Comparison of ENCODE assay signal across 7 mouse cellular contexts in genomic region chr6:125009181-125010073, GRCm38 (mm10). TPM values are rescaled to one million over a fixed set of nuclear protein-coding genes. Genes with fewer than 3 reads are reported as not detected.
A peak's percentile ranks its signal among the peaks of the same experiment; 100 is the strongest.
DNase-seq lines count a peak whose midpoint lies in the region; ATAC-seq lines count a peak whose summit lies in the region.

No protein-coding gene starts in this region.

- H3K4me2 ChIP-seq in midbrain, embryonic 11.5 days, result peak overlapping the region; percentile 67

- under 1% methylated on average over 77 of the region's 78 CpGs for WGBS in limb, embryonic 10.5 days
- 2% methylated on average over 61 of the region's 78 CpGs for WGBS in midbrain, embryonic 11.5 days

- peaks cover 40% of the 10 kb centered on the region for H3K36me3 ChIP-seq in limb, embryonic 10.5 days
- 0 out of 2 replicates have a peak, but pooled peaks cover 2% of the 10 kb centered on the region for H3K36me3 ChIP-seq in midbrain, embryonic 11.5 days (ENCODE audit: control insufficient read depth, insufficient read depth, low read length)

- peak overlapping the region; percentile 92 for H3K4me3 ChIP-seq in limb, embryonic 10.5 days
- peak overlapping the region; percentile 93 for H3K4me3 ChIP-seq in midbrain, embryonic 11.5 days (ENCODE audit: low read depth, low read length)

- peak overlapping the region; percentile 94 for H3K9ac ChIP-seq in midbrain, embryonic 11.5 days (ENCODE audit: low read length)

- H3K9me3 ChIP-seq in limb, embryonic 10.5 days (replicated peaks), result no peaks in the 10 kb centered on the region
- H3K9me3 ChIP-seq in midbrain, embryonic 11.5 days (ENCODE audit: control insufficient read depth, low read length), result no peaks in the 10 kb centered on the region

- H3K4me1 ChIP-seq in limb, embryonic 10.5 days, result peaks cover 24% of the 10 kb centered on the region
- peaks cover 4% of the 10 kb centered on the region for H3K4me1 ChIP-seq in midbrain, embryonic 11.5 days (ENCODE audit: control insufficient read depth, insufficient read depth, low read length)

- peak; percentile 60 for ATAC-seq in common myeloid progenitor, adult 5-6 weeks (replicated peaks; ENCODE audit: low read depth, poor library complexity, severe bottlenecking)
- peak; percentile 87 for ATAC-seq in midbrain, embryonic 11.5 days (ENCODE audit: low FRiP score)

- peaks cover 8% of the 10 kb centered on the region; the same call in 1 of the 2 replicates for H3K27me3 ChIP-seq in limb, embryonic 10.5 days (ENCODE audit: low read depth, poor library complexity, severe bottlenecking)
- H3K27me3 ChIP-seq in midbrain, embryonic 11.5 days (ENCODE audit: control insufficient read depth, insufficient read depth, low read length), result no peaks in the 10 kb centered on the region

- peak; percentile 68 to 74 for DNase-seq in adrenal gland, adult 18-20 months (ENCODE audit: low spot score in 2 of 2)
- DNase-seq in gastrocnemius, postnatal 10 days, result peak; percentile 79
- DNase-seq in induced T-regulatory cell, adult 2 months (ENCODE audit: low read depth), result peak; percentile 91
- DNase-seq in limb, embryonic 10.5 days (ENCODE audit: low spot score), result peak; percentile 93
- DNase-seq in midbrain, embryonic 11.5 days (ENCODE audit: low spot score, missing footprints), result peak; percentile 97
- DNase-seq in right cerebral cortex, postnatal 4 days, result peak; percentile 80

- peak overlapping the region; percentile 99 for H3K27ac ChIP-seq in limb, embryonic 10.5 days
- peak overlapping the region; percentile 92 for H3K27ac ChIP-seq in midbrain, embryonic 11.5 days (ENCODE audit: low read depth, low read length)

RNA-seq across cellular contexts. Expression of gene Zfp384, which starts 0.5 kb away (rescaled TPM):
- total RNA-seq in adrenal gland, adult 18-20 months (2021), result 10 to 100 TPM; 56.0 to 56.1 TPM
- total RNA-seq in common myeloid progenitor, adult 5-6 weeks (2017), result 19.7 and 27.0 TPM in 2 replicates
- total RNA-seq in gastrocnemius, postnatal 10 days (2021), result 10 to 100 TPM; 21.9 to 27.4 TPM
- polyA plus RNA-seq in limb, embryonic 10.5 days (2016; fragmentation: Nextera tagmentation; extraction: Ambion mirVana), result 12.8 and 15.2 TPM in 2 replicates
- 9.3 and 9.9 TPM in 2 replicates for polyA plus RNA-seq in midbrain, embryonic 11.5 days (2014; fragmentation: Nextera tagmentation; extraction: Ambion mirVana)

RNA-seq across cellular contexts. Expression of gene Pianp, which starts 12.9 kb away (rescaled TPM):
- total RNA-seq in adrenal gland, adult 18-20 months (2021), result 1 to 10 TPM; 1.6 to 3.0 TPM
- not detected in 2 replicates for total RNA-seq in common myeloid progenitor, adult 5-6 weeks (2017)
- total RNA-seq in gastrocnemius, postnatal 10 days (2021), result under 1 TPM; 0.61 TPM
- 0.40 and 1.4 TPM in 2 replicates for polyA plus RNA-seq in limb, embryonic 10.5 days (2016; fragmentation: Nextera tagmentation; extraction: Ambion mirVana)
- polyA plus RNA-seq in midbrain, embryonic 11.5 days (2014; fragmentation: Nextera tagmentation; extraction: Ambion mirVana), result 1.2 and 1.6 TPM in 2 replicates

RNA-seq across cellular contexts. Expression of gene Ing4, which starts 30.1 kb away (rescaled TPM):
- 10 to 100 TPM; 45.3 to 53.4 TPM for total RNA-seq in adrenal gland, adult 18-20 months (2021)
- 52.8 and 69.9 TPM in 2 replicates for total RNA-seq in common myeloid progenitor, adult 5-6 weeks (2017)
- 10 to 100 TPM; 33.4 to 42.7 TPM for total RNA-seq in gastrocnemius, postnatal 10 days (2021)
- 121 and 145 TPM in 2 replicates for polyA plus RNA-seq in limb, embryonic 10.5 days (2016; fragmentation: Nextera tagmentation; extraction: Ambion mirVana)
- polyA plus RNA-seq in midbrain, embryonic 11.5 days (2014; fragmentation: Nextera tagmentation; extraction: Ambion mirVana), result 139 and 146 TPM in 2 replicates

RNA-seq across cellular contexts. Expression of gene Acrbp, which starts 40.1 kb away (rescaled TPM):
- total RNA-seq in adrenal gland, adult 18-20 months (2021), result 1 to 10 TPM; 7.8 to 9.6 TPM
- 2.3 and 5.4 TPM in 2 replicates for total RNA-seq in common myeloid progenitor, adult 5-6 weeks (2017)
- total RNA-seq in gastrocnemius, postnatal 10 days (2021), result 1 to 10 TPM; 2.7 to 4.7 TPM
- 10.1 and 13.0 TPM in 2 replicates for polyA plus RNA-seq in limb, embryonic 10.5 days (2016; fragmentation: Nextera tagmentation; extraction: Ambion mirVana)
- polyA plus RNA-seq in midbrain, embryonic 11.5 days (2014; fragmentation: Nextera tagmentation; extraction: Ambion mirVana), result 9.2 and 10.8 TPM in 2 replicates

RNA-seq across cellular contexts. Expression of gene Cops7a, which starts 44.1 kb away (rescaled TPM):
- 100 to 1,000 TPM; 112 to 141 TPM for total RNA-seq in adrenal gland, adult 18-20 months (2021)
- total RNA-seq in common myeloid progenitor, adult 5-6 weeks (2017), result 45.6 and 48.1 TPM in 2 replicates
- 100 to 1,000 TPM in 1 of 2 experiments, 10 to 100 TPM in 1; 99.9 to 105 TPM for total RNA-seq in gastrocnemius, postnatal 10 days (2021)
- polyA plus RNA-seq in limb, embryonic 10.5 days (2016; fragmentation: Nextera tagmentation; extraction: Ambion mirVana), result 141 and 150 TPM in 2 replicates
- 105 and 112 TPM in 2 replicates for polyA plus RNA-seq in midbrain, embryonic 11.5 days (2014; fragmentation: Nextera tagmentation; extraction: Ambion mirVana)

Comparison
In these comparisons a context has a peak if more than half of its experiments do, and no peak if none do; other contexts are left out.
1. Peak in every context shown above with its lines: DNase-seq, ATAC-seq, H3K4me3 ChIP-seq and H3K27ac ChIP-seq.